Mouse (Mus musculus) E14TG2a.4 (cell line): Measurements from ENCODE around the gene Tgfbr3.

ENCODE experiments used
- CTCF ChIP-seq: conservative IDR thresholded peaks from 2 replicates; pipeline ENCODE4 v1.5.1; 2014; ENCODE audit warnings: low read length
- NANOG ChIP-seq: IDR thresholded peaks from 2 replicates; pipeline ENCODE4 v1.6.1; 2014; ENCODE audit warnings: borderline replicate concordance, low read length, mixed read lengths
- POU5F1 ChIP-seq: IDR thresholded peaks from 2 replicates; pipeline ENCODE4 v1.6.1; 2014; ENCODE audit warnings: low read length, borderline replicate concordance

DNA sequence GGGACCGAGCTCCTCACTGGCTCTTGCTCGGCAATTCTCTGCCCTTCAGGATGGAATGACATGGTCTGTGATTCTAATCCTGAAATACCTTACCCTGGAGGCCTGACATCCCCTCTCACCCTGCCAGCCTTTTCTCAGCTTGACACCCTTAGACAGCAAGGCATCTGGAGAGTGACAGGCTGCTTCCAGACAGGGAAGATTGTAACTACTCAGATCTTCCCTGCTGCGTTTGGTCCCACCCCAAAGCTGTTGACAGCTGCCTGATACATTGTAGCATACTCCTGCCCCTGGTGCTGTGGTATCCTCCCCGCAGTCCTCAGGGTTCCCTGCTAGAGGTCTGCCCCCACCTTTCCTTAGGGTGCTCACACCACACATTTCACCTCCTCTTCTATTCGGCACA lies 160.1 kb downstream of the Tgfbr3 start:
- TF ChIP-seq CTCF (no peak), POU5F1 (no peak), NANOG (no peak)
